Mouse (Mus musculus): ENCODE measurements around the gene Aspm.

GRCm38 (mm10) chr1:139421521-139421874, 33.1 kb upstream of the Aspm start:
- TF ChIP-seq POLR2A (IDR thresholded peaks at IDR 0.05; ENCODE audit: extremely low read depth, insufficient read depth, low read length): no peak
- TF ChIP-seq CTCF (IDR thresholded peaks at IDR 0.05; ENCODE audit: low read depth, low read length): no peak
